Mouse (Mus musculus) frontal cortex, postnatal 36 days (tissue): ENCODE measurements around the gene Lzic.

Source experiments
- DNase-seq, 2 experiments: peaks; one replicate each; pipeline ENCODE4 v3.0.0; 2022; ENCODE audit warnings: low spot score in 2 of 2

The Lzic gene

DNA sequence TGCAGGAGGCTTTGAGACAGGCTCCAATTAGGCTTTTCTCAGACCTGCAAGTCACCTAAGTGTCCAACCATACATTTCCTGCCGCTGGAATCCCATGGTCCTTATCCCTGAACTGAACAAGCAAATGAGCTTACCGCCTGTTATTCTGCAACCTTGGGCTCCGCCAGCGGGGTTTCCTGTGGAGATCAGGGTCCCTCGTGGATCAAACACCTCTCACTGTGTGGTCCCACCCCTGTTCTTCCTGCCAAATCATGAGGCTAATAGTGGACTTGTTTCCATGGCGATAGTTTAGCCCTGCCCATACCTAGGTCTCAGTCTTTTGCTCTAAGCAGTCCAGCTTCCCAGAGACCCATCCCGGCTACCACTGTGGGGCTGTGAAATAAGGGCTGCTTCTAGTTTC is 41.3 kb downstream of the Lzic start:
- no peak for DNase-seq

DNA sequence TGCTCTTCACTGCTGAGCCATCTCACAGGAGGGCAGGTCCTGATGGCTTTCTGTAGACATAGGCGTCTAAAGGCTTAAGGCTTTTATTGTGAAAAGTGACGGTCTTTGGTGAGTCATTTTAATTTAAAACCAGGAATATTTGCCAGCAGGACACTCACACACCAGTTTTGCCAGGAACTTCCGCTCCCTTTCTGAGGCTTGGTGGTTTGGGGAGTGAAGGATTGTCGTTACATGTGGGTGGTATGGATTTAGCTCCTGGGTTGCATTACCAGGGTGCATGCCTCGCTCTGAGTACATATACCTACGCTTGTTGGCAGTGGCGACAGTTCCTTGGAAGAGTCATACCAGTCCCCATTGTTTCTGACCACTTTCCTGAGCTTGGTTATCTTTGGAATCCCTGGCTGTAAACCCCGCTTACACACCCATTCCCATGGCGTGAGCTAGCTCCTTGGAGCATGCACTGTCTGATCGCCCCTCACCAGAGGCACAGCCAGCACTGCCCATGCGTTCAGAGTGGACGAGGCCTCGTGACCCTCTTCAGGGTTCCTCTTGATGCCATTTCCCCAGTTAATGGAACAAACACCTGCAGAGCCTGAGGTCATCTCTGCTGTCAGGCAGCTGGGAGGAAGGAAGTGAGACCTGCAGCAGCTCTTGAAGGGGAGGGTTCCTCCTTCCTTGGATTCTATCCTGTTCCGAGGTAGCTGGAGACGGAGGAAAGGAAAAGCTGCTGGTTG is 42.8 kb downstream of the Lzic start:
- no peak for DNase-seq

DNA sequence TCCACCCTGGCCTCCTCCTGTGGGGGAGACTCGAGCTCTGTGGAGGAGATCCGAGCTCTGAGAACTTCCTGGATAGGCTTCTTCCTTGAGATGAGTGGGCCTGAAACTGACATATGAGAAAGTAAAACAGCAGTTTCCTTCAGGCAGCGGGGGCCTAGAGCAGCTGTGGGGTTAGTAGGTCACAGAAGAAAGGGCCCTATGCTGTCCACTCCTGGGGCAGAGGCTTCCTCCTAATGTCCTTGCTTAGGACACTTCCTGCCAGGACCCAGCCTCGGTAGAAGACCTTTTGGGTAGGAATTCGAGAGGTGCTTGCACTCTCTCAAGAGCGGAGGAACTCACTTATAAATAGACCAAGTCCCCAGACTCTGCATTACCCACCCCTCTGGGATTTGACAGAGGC is 44.7 kb downstream of the Lzic start:
- DNase-seq: no peak

- no peak for DNase-seq
Observed at GRCm38 (mm10) chr4:149539441-149539840, 54.4 kb downstream of the Lzic start.

- no peak for DNase-seq
Observed at GRCm38 (mm10) chr4:149541935-149542334, 56.9 kb downstream of the Lzic start.

- no peak for DNase-seq
Observed at GRCm38 (mm10) chr4:149542431-149542830, 57.4 kb downstream of the Lzic start.

DNA sequence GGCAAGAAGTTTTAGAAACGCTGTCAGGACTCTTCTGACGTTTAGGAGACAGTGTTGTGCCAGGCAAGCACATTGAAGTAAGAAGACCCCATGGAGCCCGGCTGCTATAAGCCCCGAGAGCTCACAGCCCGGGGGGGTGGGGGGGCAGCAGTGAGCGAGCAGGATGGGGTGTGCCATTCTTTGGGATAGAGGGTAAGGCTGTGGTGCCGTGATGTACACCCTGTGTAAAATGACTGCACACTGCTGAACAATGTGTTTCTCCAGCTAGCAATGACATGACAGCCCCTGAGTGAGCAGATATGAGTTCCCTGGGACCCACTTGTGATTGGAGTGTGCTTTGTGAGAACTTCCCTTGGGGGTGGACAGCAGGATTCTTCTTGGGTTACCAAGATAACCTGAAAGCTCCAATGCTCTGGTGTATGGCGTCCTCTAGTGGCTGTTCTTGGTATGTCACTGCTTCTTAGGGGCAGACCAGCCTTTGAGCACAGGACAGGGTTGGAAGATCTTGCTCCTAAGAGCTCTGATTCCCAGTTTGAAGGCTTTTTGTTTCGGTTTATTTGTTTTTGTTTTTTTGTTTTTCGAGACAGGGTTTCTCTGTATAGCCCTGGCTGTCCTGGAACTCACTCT is 58.0 kb downstream of the Lzic start:
- peak; percentile 86 to 93 for DNase-seq

GRCm38 (mm10) chr4:149544892-149545291 is 59.9 kb downstream of the Lzic start:
- DNase-seq: no peak
